Mouse (Mus musculus) olfactory bulb, adult 2 months (tissue): Measurements from ENCODE around the gene Hes2. TPM values are rescaled to one million over a fixed set of nuclear protein-coding genes. Genes with fewer than 3 reads are reported as not detected.

Experiments used
- H3K27ac ChIP-seq: fragments of 200-500 bp; 2 replicates; pipeline ENCODE4 v1.5.1; 2012; ENCODE audit warnings: low read depth, low read length; ENCODE audit not compliant: insufficient read depth
- H3K4me1 ChIP-seq: fragments of 200-500 bp; 2 replicates; pipeline ENCODE4 v1.6.1; 2012; ENCODE audit warnings: low read length; ENCODE audit not compliant: control insufficient read depth, insufficient read depth
- H3K4me3 ChIP-seq: fragments of 200-500 bp; 2 replicates; pipeline ENCODE4 v1.5.1; 2012; ENCODE audit warnings: mild to moderate bottlenecking, low read depth, low read length, moderate library complexity; ENCODE audit not compliant: insufficient read depth
- CTCF ChIP-seq: fragments of 200-500 bp; IDR thresholded peaks from 2 replicates; pipeline ENCODE4 v1.5.1; 2012; ENCODE audit warnings: low read depth, mild to moderate bottlenecking, low read length, moderate library complexity; ENCODE audit not compliant: insufficient read depth
- POLR2A ChIP-seq: fragments of 200-500 bp; IDR thresholded peaks from 2 replicates; pipeline ENCODE4 v1.6.1; 2012; ENCODE audit warnings: mild to moderate bottlenecking, low read depth, low read length, moderate library complexity; ENCODE audit not compliant: insufficient read depth
- WGBS: fragments of 180-500 bp; shearing (Covaris S2); methylation state at CpG from one replicate; pipeline ENCODE4 v1.1.7; 2018; 5-methylcytosine and 5-hydroxymethylcytosine counted together
- polyA plus RNA-seq: library from polyadenylated mRNA; stranded (reverse); fragments of >200 nt; gene quantifications from 2 replicates; pipeline ENCODE4 v1.2.4, GENCODE M21; 2012; ENCODE audit warnings: low replicate concordance; ENCODE audit not compliant: missing spikeins, insufficient read depth, insufficient read length

Hes2 gene
- polyA plus RNA-seq, 1 experiment = not detected

DNA sequence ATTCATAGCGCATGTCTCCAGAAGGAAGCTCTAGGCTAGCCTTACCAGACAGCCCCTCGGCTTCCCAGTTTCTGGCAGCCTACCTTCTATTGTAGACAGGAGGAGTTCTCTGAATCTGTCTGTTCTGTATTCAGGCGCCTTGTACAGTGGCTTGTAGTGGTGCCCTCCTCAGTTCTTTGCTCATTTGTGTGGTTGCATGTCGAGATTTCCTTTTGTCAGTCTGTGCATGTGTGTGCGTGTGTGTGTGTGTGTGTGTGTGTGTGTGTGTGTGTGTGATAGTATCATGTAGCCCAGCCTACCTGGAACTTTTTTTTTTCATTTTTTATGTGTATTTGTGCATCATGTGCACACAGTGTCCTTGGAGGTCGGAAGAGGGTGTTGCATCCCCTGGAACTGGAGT, 30.4 kb downstream of the Hes2 start:
- TF ChIP-seq CTCF (no peak), POLR2A (no peak)
- WGBS = 83% methylated on average over 6 of the region's 6 CpGs
- Histone ChIP-seq H3K27ac (no peak overlapping the region), H3K4me1 (peaks cover 47% of the 10 kb centered on the region), H3K4me3 (no peak overlapping the region)

DNA sequence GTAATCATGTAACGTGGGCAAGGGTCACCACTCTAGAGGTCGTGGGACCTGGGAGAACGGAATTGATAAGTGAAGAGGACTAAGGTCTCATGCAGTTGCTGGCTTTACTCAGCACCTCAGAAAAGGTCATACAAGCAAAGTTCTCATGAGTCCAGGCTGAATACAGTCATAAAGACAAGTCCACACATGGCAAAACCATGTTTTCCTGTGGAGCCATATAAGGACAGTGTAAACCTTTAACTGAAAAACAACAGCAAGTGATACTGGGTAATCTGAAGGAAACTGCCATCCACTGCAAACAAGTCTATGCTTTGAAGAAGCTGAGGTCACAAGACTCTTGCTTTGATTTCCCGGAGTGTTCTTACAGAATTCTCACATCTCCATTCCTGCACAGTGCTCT, 31.0 kb downstream of the Hes2 start:
- H3K4me1 ChIP-seq = peaks cover 47% of the 10 kb centered on the region
- TF ChIP-seq POLR2A = no peak
- TF ChIP-seq CTCF = no peak
- WGBS = 82% methylated on average over 4 of the region's 4 CpGs
- 0 out of 2 replicates have a peak overlapping the region, but pooled peaks have one; percentile 17 for H3K27ac ChIP-seq
- H3K4me3 ChIP-seq = no peak overlapping the region

DNA sequence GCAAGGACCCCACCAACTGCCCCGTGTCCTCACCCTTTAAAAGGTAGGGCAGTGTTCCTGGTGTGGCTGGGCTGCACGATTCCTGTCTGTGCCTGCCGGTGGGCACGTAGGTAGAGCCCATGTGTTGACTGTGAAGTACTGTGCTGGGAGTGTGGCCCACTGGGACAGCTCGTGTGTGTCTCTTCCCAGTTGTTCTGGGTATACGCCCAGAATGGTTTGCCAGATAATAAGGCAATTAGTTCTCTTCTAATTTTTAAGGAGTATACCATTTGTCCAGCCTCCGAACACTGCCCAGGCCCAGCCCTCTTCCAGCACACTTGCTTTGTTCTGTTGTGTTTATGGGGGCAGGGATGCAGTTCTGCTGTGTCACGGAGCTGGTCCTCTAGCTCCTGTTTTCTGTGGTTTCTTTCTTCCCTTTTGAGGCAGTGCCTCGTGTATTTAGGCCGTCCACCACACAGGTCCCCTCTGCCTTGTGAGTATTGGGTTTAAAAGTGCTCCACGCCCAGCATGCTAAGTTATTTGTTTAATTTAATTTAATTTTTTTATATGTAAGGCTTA, 31.5 kb downstream of the Hes2 start:
- no peak for TF ChIP-seq CTCF
- no peak for TF ChIP-seq POLR2A
- Histone ChIP-seq H3K4me3 (no peak overlapping the region), H3K27ac (0 out of 2 replicates have a peak overlapping the region, but pooled peaks have one; percentile 17), H3K4me1 (peaks cover 44% of the 10 kb centered on the region)
- WGBS = 52% methylated on average over 11 of the region's 11 CpGs

DNA sequence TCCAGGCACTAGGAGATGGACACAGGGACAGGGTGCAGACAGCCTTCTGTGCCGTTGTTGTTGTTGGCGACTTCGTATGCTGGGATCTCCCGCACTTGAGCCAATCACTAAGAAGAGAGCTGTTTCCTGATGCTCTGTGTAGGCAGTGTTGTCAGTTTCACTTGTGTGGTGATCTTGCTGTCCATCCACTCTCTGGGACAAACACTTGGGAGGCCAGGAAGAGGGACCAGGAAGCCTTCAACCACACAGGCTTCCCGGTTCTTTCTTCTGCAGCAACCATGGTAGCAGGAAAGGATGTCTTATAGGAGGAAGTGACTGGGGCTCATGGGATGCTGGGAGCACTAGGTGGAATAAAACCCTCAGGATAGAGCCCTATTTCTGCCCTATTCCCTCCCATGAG, 32.0 kb downstream of the Hes2 start:
- WGBS = 73% methylated on average over 5 of the region's 5 CpGs
- no peak overlapping the region for H3K4me3 ChIP-seq
- H3K4me1 ChIP-seq = peaks cover 39% of the 10 kb centered on the region
- TF ChIP-seq CTCF (no peak), POLR2A (no peak)
- no peak overlapping the region for H3K27ac ChIP-seq

DNA sequence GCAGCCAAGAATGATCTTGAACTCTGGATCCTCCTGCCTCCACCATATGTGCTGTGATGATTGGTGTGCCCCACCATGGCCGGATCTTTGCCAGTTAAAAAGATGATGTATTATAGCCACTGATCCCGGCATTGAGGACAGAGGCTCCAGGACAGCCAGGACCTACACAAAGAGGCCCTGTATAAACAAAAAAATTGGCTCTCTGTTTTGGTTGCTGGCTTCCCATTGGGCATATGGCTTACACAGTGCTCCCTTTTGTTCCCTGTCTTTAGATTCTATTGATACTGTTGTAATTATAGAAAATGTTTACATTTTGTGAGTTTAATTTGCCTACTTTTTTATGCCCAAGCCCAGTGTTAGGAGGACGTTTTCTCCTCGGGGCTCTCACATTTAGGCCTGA, 33.9 kb downstream of the Hes2 start:
- H3K4me3 ChIP-seq = no peak overlapping the region
- TF ChIP-seq CTCF = no peak
- no peak for TF ChIP-seq POLR2A
- H3K27ac ChIP-seq = peak overlapping the region; percentile 47; the same call in 1 of the 2 replicates
- WGBS = 30% methylated on average over 4 of the region's 4 CpGs
- peaks cover 25% of the 10 kb centered on the region for H3K4me1 ChIP-seq

DNA sequence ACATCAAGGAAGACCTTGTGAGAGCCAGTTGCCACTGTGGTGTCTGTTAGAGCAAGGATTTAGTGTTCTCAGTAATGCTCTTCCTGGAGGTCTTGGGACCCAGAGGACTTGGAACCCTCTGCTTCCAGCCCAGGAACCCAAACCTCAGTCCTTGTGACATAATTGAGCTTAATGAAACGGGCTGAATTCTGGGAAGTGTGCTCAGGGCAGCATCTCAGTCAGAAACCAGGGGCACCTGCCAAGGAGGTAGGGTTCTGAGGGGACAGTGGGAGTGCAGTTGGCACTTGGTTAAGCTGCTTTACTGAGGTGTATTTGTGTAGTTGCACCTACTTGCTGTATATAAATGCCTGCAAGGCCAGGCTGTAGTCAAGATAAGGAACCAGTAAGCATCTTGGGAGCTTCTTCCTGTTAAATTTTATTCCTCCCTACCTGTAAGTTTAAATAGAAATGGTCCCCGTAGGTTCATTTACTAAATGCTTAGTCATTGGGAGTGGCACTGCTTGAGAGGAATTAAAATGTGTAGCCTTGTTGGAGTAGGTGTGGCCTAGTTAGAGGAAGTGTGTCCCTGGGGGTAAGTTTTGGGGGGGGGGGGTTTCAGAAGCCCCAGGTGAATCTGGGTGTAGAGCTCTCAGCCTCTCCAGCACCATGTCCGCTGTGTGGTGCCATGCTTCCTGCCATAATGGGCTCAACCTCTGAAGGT, 36.0 kb downstream of the Hes2 start:
- Histone ChIP-seq H3K4me1 (peaks cover 19% of the 10 kb centered on the region), H3K27ac (no peak overlapping the region), H3K4me3 (no peak overlapping the region)
- no peak for TF ChIP-seq POLR2A
- TF ChIP-seq CTCF = no peak
- 84% methylated on average over 3 of the region's 3 CpGs for WGBS

DNA sequence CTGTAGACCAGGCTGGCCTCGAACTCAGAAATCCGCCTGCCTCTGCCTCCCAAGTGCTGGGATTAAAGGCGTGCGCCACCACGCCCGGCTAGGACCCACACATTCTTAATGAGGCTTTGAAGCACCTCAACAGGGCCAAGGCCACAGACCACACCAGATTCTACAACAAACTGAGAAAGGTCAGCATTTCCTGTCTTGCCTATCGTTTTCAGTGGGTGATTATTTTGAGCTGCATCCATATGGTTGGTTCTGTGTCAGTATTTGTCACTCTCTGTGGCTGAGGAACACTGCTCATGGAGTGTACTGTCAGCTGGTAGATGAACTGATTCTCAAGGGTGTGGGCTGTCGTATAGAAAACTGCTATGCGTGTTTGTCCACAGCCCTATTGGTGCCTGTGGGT, 37.6 kb downstream of the Hes2 start:
- 96% methylated on average over 9 of the region's 9 CpGs for WGBS
- no peak overlapping the region for H3K4me3 ChIP-seq
- TF ChIP-seq CTCF (no peak), POLR2A (no peak)
- H3K27ac ChIP-seq = no peak overlapping the region
- H3K4me1 ChIP-seq = peaks cover 14% of the 10 kb centered on the region

DNA sequence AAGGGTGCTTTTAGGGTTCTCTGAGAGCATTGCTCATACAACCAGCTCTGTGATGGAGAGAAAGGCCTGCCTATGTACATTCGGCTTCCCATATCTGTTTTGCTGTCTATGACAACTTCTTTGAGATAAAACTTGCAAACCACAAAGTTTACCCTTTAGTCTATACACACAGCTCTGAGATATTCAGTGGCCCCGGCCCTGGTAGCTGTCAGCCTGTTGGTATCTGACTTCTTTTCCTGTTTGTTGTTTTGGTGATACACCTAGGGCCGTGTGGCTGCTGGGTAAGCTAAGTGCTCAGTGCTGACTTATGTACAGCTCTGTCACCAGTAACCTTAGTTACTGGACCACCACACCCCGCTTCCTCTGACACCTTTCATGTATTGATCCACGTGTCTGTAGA, 38.9 kb downstream of the Hes2 start:
- WGBS = 83% methylated on average over 5 of the region's 5 CpGs
- Histone ChIP-seq H3K27ac (no peak overlapping the region), H3K4me1 (peaks cover 25% of the 10 kb centered on the region), H3K4me3 (no peak overlapping the region)
- TF ChIP-seq POLR2A (no peak), CTCF (no peak)

DNA sequence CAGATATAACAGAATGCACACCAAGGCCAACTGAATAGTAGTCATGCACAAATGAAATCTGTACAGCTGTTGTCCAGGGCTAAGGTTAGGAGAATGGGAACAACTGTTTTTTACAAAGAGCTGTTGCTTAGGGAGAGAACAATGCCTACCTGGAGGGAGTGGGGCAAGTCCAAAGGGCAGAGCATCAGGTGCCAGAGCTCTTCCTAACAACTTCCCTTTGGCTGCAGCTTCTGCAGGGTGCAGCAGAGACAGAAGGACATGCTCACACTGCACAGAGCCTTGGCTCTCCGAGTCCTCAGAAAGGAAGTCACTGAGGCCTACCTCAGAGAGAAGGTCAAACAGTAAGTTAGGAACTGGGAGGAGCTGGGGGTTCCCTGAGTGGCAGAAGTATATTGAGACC, 41.0 kb downstream of the Hes2 start:
- WGBS = 89% methylated on average over 1 of the region's 1 CpGs
- H3K27ac ChIP-seq = no peak overlapping the region
- TF ChIP-seq CTCF (no peak), POLR2A (no peak)
- H3K4me1 ChIP-seq = peaks cover 30% of the 10 kb centered on the region
- no peak overlapping the region for H3K4me3 ChIP-seq

DNA sequence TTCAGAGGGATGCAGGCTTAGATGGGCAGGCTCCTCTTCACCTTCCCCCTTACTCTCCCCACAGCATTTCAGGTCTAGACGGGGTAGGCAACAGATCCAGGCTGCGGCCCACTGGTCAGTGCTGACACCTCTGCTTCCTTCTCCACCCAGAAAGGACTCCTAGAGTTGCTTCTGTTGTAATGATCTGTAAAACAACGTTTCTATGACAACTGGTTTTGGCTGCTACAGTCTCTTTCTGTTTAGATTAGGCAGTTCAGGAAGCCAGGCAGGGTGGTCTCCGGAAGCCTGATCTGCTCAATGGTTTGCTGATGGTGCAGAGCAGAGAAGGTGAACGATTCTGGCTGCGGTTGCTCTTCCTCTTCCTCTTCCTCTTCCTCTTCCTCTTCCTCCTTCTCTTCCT, 42.8 kb downstream of the Hes2 start:
- Histone ChIP-seq H3K27ac (peak overlapping the region; percentile 80), H3K4me1 (peaks cover 35% of the 10 kb centered on the region), H3K4me3 (no peak overlapping the region)
- 42% methylated on average over 6 of the region's 6 CpGs for WGBS
- no peak for TF ChIP-seq POLR2A
- TF ChIP-seq CTCF = no peak
